Mouse (Mus musculus) CH12.LX (cell line): ENCODE results near the gene Cdhr4. TPM values are rescaled to one million over a fixed set of nuclear protein-coding genes. Genes with fewer than 3 reads are reported as not detected.
A peak's percentile ranks its signal among the peaks of the same experiment; 100 is the strongest.

Source experiments
- DNase-seq: peaks from one replicate; pipeline ENCODE4 v3.0.0-alpha.2; 2013; ENCODE audit errors: extremely low read depth
- H3K27ac ChIP-seq: 2 replicates; pipeline ENCODE4 v1.5.1; 2012; ENCODE audit warnings: low read depth, mild to moderate bottlenecking, control low read depth, moderate library complexity; ENCODE audit not compliant: insufficient read depth
- H3K27me3 ChIP-seq: replicated peaks from 2 replicates; pipeline ENCODE3; 2012; ENCODE audit warnings: inconsistent platforms
- H3K36me3 ChIP-seq, 2 experiments: replicated peaks in 1 of 2; 2 replicates each; pipeline versions ENCODE3 to v1.6.1; 2012; ENCODE audit warnings: inconsistent platforms in 1 of 2, low read length in 1 of 2, mild to moderate bottlenecking in 1 of 2, mixed read lengths in 1 of 2, moderate library complexity in 1 of 2; ENCODE audit not compliant: control insufficient read depth in 1 of 2, insufficient read depth in 1 of 2
- H3K4me1 ChIP-seq, 2 experiments: 2 replicates each; pipeline ENCODE4 v1.6.1; 2012; ENCODE audit warnings: inconsistent platforms in 1 of 2, moderate library complexity in 1 of 2; ENCODE audit not compliant: insufficient read depth in 2 of 2, control insufficient read depth in 1 of 2
- H3K4me2 ChIP-seq: 2 replicates; pipeline ENCODE4 v1.6.1; 2012; ENCODE audit warnings: low read depth, mild to moderate bottlenecking, control low read depth; ENCODE audit not compliant: poor library complexity, insufficient read depth, severe bottlenecking
- H3K4me3 ChIP-seq, 3 experiments: fragments of 150-350 bp in 1 of 3; sonication (generic) in 1 of 3; replicated peaks in 1 of 3; 2 replicates each; pipeline versions ENCODE3 to v1.5.1; 2011 to 2012; ENCODE audit warnings: low read depth in 2 of 3, low read length in 2 of 3, mild to moderate bottlenecking in 2 of 3, moderate library complexity in 2 of 3, control low read depth in 1 of 3, improper control_type of control experiment in 1 of 3, inconsistent platforms in 1 of 3, mixed read lengths in 1 of 3; ENCODE audit not compliant: poor library complexity in 1 of 3
- H3K79me2 ChIP-seq: replicated peaks from 2 replicates; pipeline ENCODE4 v1.6.1; 2012; ENCODE audit warnings: mild to moderate bottlenecking, moderate library complexity; ENCODE audit not compliant: control insufficient read depth, poor library complexity, insufficient read depth, severe bottlenecking; ENCODE audit errors: extremely low read depth
- H3K9ac ChIP-seq: 2 replicates; pipeline ENCODE4 v1.6.1; 2012; ENCODE audit warnings: low read depth, mild to moderate bottlenecking, control low read depth, moderate library complexity; ENCODE audit not compliant: insufficient read depth
- H3K9me3 ChIP-seq: replicated peaks from 2 replicates; pipeline ENCODE3; 2012; ENCODE audit warnings: low read length, inconsistent platforms, mixed read lengths
- CHD2 ChIP-seq: IDR thresholded peaks from 2 replicates; pipeline ENCODE4 v1.6.1; 2011; ENCODE audit warnings: low read length, improper control_type of control experiment
- E2F4 ChIP-seq: IDR thresholded peaks from 2 replicates; pipeline ENCODE4 v1.6.1; 2011; ENCODE audit warnings: low read depth, low read length, improper control_type of control experiment; ENCODE audit not compliant: insufficient replicate concordance
- EP300 ChIP-seq: IDR thresholded peaks from 2 replicates; pipeline ENCODE4 v1.6.1; 2011; ENCODE audit warnings: low read length, improper control_type of control experiment
- ETS1 ChIP-seq: conservative IDR thresholded peaks from 2 replicates; pipeline ENCODE4 v1.6.1; 2012; ENCODE audit warnings: low read depth, mild to moderate bottlenecking, inconsistent platforms, low read length, improper control_type of control experiment, moderate library complexity
- IRF4 ChIP-seq: IDR thresholded peaks from 2 replicates; pipeline ENCODE4 v1.6.1; 2014; ENCODE audit warnings: low read depth, mild to moderate bottlenecking, inconsistent platforms, low read length, improper control_type of control experiment
- MAX ChIP-seq: IDR thresholded peaks from 2 replicates; pipeline ENCODE4 v1.6.1; 2011; ENCODE audit warnings: low read length, improper control_type of control experiment
- MEF2A ChIP-seq: IDR thresholded peaks from 2 replicates; pipeline ENCODE4 v1.6.1; 2014; ENCODE audit warnings: low read depth, mild to moderate bottlenecking, inconsistent platforms, low read length, improper control_type of control experiment, borderline replicate concordance
- PAX5 ChIP-seq: IDR thresholded peaks from 2 replicates; pipeline ENCODE4 v1.6.1; 2012; ENCODE audit warnings: low read length, inconsistent platforms, mixed read lengths
- RAD21 ChIP-seq: IDR thresholded peaks from 2 replicates; pipeline ENCODE4 v1.6.1; 2011; ENCODE audit warnings: low read depth, mild to moderate bottlenecking, low read length, improper control_type of control experiment, moderate library complexity
- TBP ChIP-seq: conservative IDR thresholded peaks from 2 replicates; pipeline ENCODE4 v1.6.1; 2011; ENCODE audit warnings: low read depth, low read length, improper control_type of control experiment
- dilution Hi-C: fragments of 300-500 bp; cut with MboI; formaldehyde crosslinking; loops from 2 replicates; pipeline ENCODE4 v1.14.3; 2020; ENCODE audit warnings: low sequenced_read_pairs; ENCODE audit not compliant: extremely low pct_unique_long_range_greater_than_20kb, extremely low pct_ligation_motif_present
- in situ Hi-C: fragments of 300-500 bp; cut with MboI; formaldehyde crosslinking; loops from 3 replicates; pipeline ENCODE4 v1.14.3; 2019; ENCODE audit warnings: low sequenced_read_pairs, low pct_ligation_motif_present, low pct_unique_long_range_greater_than_20kb, mixed read lengths
- polyA plus RNA-seq: library from polyadenylated mRNA; unstranded; fragments of >175 nt; gene quantifications from 2 replicates; pipeline ENCODE4 v1.2.1, GENCODE M21; 2012; ENCODE audit warnings: low read depth; ENCODE audit not compliant: insufficient read length
- total RNA-seq, 2 experiments: library from RNA; depleted of rRNA; stranded (reverse); fragments of 300-350 nt in 1 of 2; fragments of >200 nt in 1 of 2; gene quantifications; 2 replicates each; pipeline ENCODE4 v1.2.3; 2012 to 2014

Cdhr4 gene
- total and polyA plus RNA-seq, 3 experiments, result 0.35 to 0.79 TPM; not detected in 1

DNA sequence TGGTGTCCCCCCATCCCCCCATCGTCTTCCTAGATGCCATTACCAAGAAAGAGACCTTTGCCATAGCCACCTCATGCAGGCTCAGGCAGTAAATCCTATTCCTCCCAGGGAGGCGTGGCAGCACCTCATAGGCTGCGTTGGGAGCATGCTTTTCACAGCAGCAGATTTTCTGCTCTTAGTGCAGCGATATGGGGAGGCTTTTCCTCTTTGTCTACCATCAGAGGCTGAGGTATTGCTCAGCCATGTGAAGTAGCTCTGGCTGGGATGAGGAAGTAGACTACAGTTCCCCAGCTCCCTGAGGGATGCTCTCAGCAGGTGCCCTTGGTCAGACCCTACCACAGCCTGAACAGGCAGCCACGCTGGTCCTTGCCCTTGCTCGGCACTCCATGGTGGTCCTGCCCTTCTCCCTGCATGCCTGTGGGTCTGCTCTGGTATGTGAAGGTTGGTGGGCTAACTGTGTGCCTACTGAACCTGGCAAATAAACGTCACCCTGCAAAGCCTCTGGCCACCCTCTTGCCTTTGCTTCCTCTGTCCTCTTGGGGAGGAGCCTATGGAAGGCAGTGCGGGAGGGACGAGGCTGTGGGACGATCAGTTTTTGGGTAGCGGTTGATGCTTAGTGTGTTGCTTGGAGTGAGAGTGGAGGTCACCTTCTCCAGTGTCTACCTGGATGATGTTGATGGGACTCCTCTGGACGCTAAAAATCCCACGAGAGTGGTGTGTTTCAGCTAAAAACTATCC lies 42.9 kb upstream of the Cdhr4 start:
- in situ Hi-C loops (no loop called here), dilution Hi-C loops (no loop called here)

GRCm38 (mm10) chr9:107949922-107950235 lies 42.4 kb upstream of the Cdhr4 start, which contains the start of gene Traip:
Gene Traip, plus strand, starts transcription at chr9:107950136.
- H3K9me3 ChIP-seq, result peaks cover 7% of the 10 kb centered on the region
- peaks cover 0 to 16% of the 10 kb centered on the region in 2 experiments for H3K36me3 ChIP-seq
- peaks cover 13 to 47% of the 10 kb centered on the region in 2 experiments for H3K4me1 ChIP-seq
- peaks cover 42% of the 10 kb centered on the region for H3K27me3 ChIP-seq
- peak within 1 kb of the TSS; percentile 42 for H3K9ac ChIP-seq
- H3K4me2 ChIP-seq, result peak within 1 kb of the TSS; percentile 89
- in situ Hi-C loops (no loop called here), dilution Hi-C loops (no loop called here)
- H3K27ac ChIP-seq, result 0 out of 2 replicates have a peak within 1 kb of the TSS, but pooled peaks have one; percentile 12
- H3K4me3 ChIP-seq, result peak within 1 kb of the TSS; percentile 86 to 95 (median 89)
- H3K79me2 ChIP-seq, result peaks cover 33% of the 10 kb centered on the region
- TF ChIP-seq MEF2A (no peak), PAX5 (no peak), RAD21 (no peak), IRF4 (no peak), E2F4 (no peak)
- no peak for DNase-seq

More for the DNA sequence above, 42.9 kb upstream of the Cdhr4 start:
- Histone ChIP-seq H3K36me3 (peaks cover 0 to 13% of the 10 kb centered on the region in 2 experiments), H3K9ac (no peak overlapping the region), H3K9me3 (peaks cover 7% of the 10 kb centered on the region), H3K4me2 (no peak overlapping the region), H3K4me1 (peaks cover 13 to 47% of the 10 kb centered on the region in 2 experiments), H3K4me3 (no peak overlapping the region), H3K79me2 (peaks cover 33% of the 10 kb centered on the region), H3K27ac (no peak overlapping the region), H3K27me3 (peaks cover 46% of the 10 kb centered on the region)
- DNase-seq, result peak; percentile 34
- TF ChIP-seq ETS1 (no peak), MAX (no peak), EP300 (no peak), TBP (0 out of 2 replicates have a peak, but pooled peaks have one; percentile 36), RAD21 (no peak), CHD2 (no peak)
